Mouse (Mus musculus) neural tube, embryonic 11.5 days (tissue): ENCODE measurements at regions not wholly inside any gene's neighbourhood (a gene's known extent, or its start where the extent isn't known, plus 50 kb on each side); places are given as distances from the start of the nearest gene placed in this dataset.

ENCODE experiments used
- ATAC-seq: fragments of 200-750 bp; cut with Nextera tagmentation; 2 replicates; pipeline ENCODE4 v1.8.0; 2017; ENCODE audit warnings: moderate number of reproducible peaks, mild to moderate bottlenecking, moderate TSS enrichment, moderate library complexity; ENCODE audit not compliant: insufficient read depth, low FRiP score, low TSS enrichment
- DNase-seq: peaks from one replicate; pipeline ENCODE4 v3.0.0-alpha.2; 2015; ENCODE audit warnings: low spot score
- H3K27ac ChIP-seq: fragments of 300-500 bp; sonication (generic); 2 replicates; pipeline ENCODE4 v1.5.1; 2014; ENCODE audit warnings: low read depth, mild to moderate bottlenecking, low read length
- H3K27me3 ChIP-seq: fragments of 300-500 bp; sonication (generic); 2 replicates; pipeline ENCODE4 v1.6.1; 2014; ENCODE audit warnings: mild to moderate bottlenecking, low read length, mixed read lengths; ENCODE audit not compliant: control insufficient read depth, insufficient read depth
- H3K36me3 ChIP-seq: fragments of 300-500 bp; sonication (generic); 2 replicates; pipeline ENCODE4 v1.6.1; 2014; ENCODE audit warnings: mild to moderate bottlenecking, low read length, moderate library complexity, mixed read lengths; ENCODE audit not compliant: control insufficient read depth, insufficient read depth
- H3K4me1 ChIP-seq: fragments of 300-500 bp; sonication (generic); 2 replicates; pipeline ENCODE4 v1.6.1; 2014; ENCODE audit warnings: low read length, mixed read lengths; ENCODE audit not compliant: control insufficient read depth, insufficient read depth
- H3K4me2 ChIP-seq: fragments of 300-500 bp; sonication (generic); 2 replicates; pipeline ENCODE4 v1.6.1; 2014; ENCODE audit warnings: low read depth, mild to moderate bottlenecking, moderate library complexity
- H3K4me3 ChIP-seq: fragments of 300-500 bp; sonication (generic); 2 replicates; pipeline ENCODE4 v1.5.1; 2014; ENCODE audit warnings: low read depth, low read length
- H3K9ac ChIP-seq: fragments of 300-500 bp; sonication (generic); 2 replicates; pipeline ENCODE4 v1.6.1; 2014; ENCODE audit warnings: mild to moderate bottlenecking, low read length
- H3K9me3 ChIP-seq: fragments of 300-500 bp; sonication (generic); 2 replicates; pipeline ENCODE4 v1.6.1; 2016; ENCODE audit warnings: low read length; ENCODE audit not compliant: control insufficient read depth
- WGBS: fragments of 180-500 bp; shearing (Covaris S2); extraction: QIAGEN DNeasy Blood & Tissue Kit; methylation state at CpG from one replicate; pipeline ENCODE4 v1.1.7; 2014; 5-methylcytosine and 5-hydroxymethylcytosine counted together

DNA sequence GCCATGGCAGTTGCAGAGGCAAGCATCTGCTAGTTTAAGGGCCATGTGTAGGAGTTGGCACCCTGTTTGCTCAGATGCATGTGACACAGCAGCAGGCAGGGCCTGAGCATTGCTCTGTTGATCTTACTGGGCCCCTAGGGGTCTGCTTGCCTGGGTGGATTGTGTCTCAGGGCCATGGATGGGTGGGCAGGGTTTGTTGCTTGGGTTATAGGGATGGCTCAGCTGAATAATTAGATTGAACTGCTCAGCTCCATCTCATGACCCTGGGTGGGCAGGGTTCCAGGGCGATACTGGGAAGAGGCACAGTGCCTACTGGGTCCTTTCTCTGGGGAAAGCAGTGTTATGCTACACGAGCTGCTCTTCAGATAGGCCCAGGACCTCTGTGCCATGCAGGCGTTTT, 338.0 kb downstream of the Eipr1 start:
- no peak overlapping the region for H3K9ac ChIP-seq
- H3K36me3 ChIP-seq, result no peaks in the 10 kb centered on the region
- no peak for DNase-seq
- H3K4me1 ChIP-seq, result no peaks in the 10 kb centered on the region
- H3K4me2 ChIP-seq, result no peak overlapping the region
- no peak for ATAC-seq
- H3K4me3 ChIP-seq, result no peak overlapping the region
- 70% methylated on average over 3 of the region's 3 CpGs for WGBS
- no peaks in the 10 kb centered on the region for H3K27me3 ChIP-seq
- H3K9me3 ChIP-seq, result no peaks in the 10 kb centered on the region
- no peak overlapping the region for H3K27ac ChIP-seq

DNA sequence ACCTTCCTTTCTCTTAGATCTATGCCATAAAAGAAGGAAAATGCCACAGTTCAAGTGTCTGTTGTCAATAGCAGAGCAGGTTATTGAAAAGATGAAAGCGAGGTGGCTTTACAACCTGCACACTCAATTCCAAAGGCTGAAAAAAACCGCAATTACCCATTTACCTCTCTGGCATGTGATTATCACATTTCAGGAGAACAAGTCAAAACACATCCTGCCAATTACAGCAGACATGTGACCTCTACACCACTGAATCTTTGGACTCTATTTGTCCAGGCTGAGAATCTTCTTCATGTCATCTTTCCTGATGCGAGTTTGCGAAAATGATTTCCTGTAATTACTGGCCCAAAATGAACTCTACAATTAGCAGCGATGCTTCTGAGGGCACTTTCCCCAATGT, 338.8 kb downstream of the Eipr1 start:
- 82% methylated on average over 5 of the region's 5 CpGs for whole genome bisulfite sequencing
- no peak overlapping the region for H3K27ac ChIP-seq

GRCm38 (mm10) chr12:29095406-29096032, 343.9 kb downstream of the Eipr1 start:
- peaks cover 21% of the 10 kb centered on the region for H3K4me1 ChIP-seq
- DNase-seq, result peak; percentile 52
- no peaks in the 10 kb centered on the region for H3K36me3 ChIP-seq
- peak; percentile 52; the same call in 1 of the 2 replicates for ATAC-seq
- WGBS, result 5% methylated on average over 1 of the region's 1 CpGs
- peak overlapping the region; percentile 87 for H3K27ac ChIP-seq
- H3K9ac ChIP-seq, result no peak overlapping the region
- no peaks in the 10 kb centered on the region for H3K9me3 ChIP-seq
- H3K4me2 ChIP-seq, result no peak overlapping the region
- no peak overlapping the region for H3K4me3 ChIP-seq
- no peaks in the 10 kb centered on the region for H3K27me3 ChIP-seq

More for the DNA sequence above, 338.8 kb downstream of the Eipr1 start:
- no peak overlapping the region for H3K4me2 ChIP-seq
- DNase-seq (no peak), ATAC-seq (no peak)
- no peak overlapping the region for H3K9ac ChIP-seq
- peaks cover 7% of the 10 kb centered on the region for H3K4me1 ChIP-seq
- no peak overlapping the region for H3K4me3 ChIP-seq
- no peaks in the 10 kb centered on the region for H3K9me3 ChIP-seq
- H3K36me3 ChIP-seq, result no peaks in the 10 kb centered on the region
- no peaks in the 10 kb centered on the region for H3K27me3 ChIP-seq

DNA sequence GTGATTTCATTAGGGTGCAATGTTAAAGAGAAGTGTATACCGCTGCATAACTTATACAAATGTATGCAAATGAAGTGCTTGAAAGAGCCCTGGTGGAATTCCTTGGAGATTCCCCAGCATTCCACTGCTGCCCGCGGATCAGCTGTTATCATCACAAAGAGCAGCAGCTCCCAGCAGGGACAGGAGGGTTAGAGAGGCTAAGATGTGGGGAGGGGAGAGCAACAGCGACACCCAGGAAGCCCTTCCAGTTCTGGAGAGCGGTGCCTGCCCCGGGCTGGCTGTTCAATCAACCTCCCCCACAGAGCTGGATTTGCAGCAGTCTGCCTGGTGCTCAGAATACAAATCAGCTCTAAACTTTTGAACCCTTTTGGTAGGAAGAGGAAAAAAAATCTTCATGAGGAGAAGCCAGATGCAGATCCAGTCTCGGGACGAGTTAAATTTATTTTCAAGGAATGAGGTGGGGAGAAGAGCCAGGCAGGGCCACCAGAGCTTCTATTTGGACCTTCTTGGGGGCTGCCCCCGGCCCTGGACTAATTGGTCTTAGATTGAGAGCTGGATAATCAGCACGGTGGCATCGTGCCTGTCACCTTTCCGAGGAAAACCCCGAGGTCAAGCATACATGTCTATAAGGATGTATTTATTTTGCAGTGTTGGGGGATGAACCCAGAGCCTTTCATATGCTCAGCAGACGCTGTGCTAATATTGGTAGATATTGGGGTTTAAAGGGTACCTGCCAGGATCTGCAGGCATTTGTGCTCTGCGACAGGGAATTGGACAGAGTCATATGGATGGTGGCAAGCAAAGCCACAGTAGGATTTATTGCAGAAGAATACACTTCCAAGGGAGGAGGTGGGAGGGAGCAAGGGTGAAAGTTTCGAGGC, 344.7 kb downstream of the Eipr1 start:
- Histone ChIP-seq H3K4me3 (no peak overlapping the region), H3K4me1 (peaks cover 21% of the 10 kb centered on the region), H3K27me3 (no peaks in the 10 kb centered on the region), H3K36me3 (no peaks in the 10 kb centered on the region), H3K9ac (peak overlapping the region; percentile 23), H3K4me2 (peak overlapping the region; percentile 30), H3K9me3 (no peaks in the 10 kb centered on the region), H3K27ac (peak overlapping the region; percentile 87)
- ATAC-seq (peak; percentile 95), DNase-seq (peak; percentile 87)
- WGBS, result 7% methylated on average over 16 of the region's 16 CpGs

- H3K27ac ChIP-seq, result no peak overlapping the region
- H3K9me3 ChIP-seq, result no peaks in the 10 kb centered on the region
- no peak overlapping the region for H3K4me3 ChIP-seq
- H3K9ac ChIP-seq, result no peak overlapping the region
- ATAC-seq (no peak), DNase-seq (no peak)
- WGBS, result 55% methylated on average over 3 of the region's 3 CpGs
- peaks cover 17% of the 10 kb centered on the region for H3K4me1 ChIP-seq
- no peaks in the 10 kb centered on the region for H3K36me3 ChIP-seq
- no peaks in the 10 kb centered on the region for H3K27me3 ChIP-seq
- H3K4me2 ChIP-seq, result no peak overlapping the region
Measured at GRCm38 (mm10) chr12:29100042-29100570, 348.5 kb downstream of the Eipr1 start.

DNA sequence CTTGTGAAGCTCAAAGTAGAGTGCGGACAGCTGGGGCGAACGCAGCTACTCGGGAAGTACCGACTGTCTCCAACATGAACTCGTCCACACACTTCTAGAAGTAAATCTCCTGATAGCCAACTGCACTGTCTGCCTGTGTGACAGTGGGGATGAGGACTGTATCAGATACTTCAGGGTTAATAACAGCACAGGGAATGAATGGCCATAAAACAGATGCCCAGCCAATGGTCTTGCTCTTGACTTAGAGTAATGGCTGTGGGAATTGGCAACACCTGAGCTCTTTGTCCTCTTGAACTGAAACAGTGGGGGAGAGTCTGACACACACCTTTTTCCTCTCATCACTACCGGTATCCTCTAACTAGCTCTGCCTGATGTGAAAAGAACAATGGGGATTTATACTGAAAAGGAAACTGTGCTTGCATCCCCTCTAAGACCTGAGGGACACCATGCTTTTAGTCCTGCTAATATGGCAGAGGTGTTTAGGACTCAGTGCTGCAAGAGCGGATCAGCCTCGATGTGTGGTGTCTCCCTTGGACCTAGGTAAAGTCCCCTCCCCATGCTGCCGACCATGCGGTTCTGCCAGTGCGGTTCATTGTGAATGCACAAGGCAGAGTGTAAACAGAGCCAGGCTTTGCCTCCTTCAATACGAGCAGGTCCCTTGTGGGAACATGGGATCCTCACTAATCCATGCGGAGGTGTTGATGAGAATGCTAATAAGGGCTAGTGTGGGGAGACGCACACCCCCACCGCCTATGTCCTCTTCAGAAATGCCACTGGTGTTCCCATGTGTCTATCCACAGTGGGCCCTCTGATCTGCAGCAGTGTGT, 355.5 kb downstream of the Eipr1 start:
- WGBS, result 80% methylated on average over 16 of the region's 16 CpGs
- ATAC-seq (no peak; the same call in 1 of the 2 replicates), DNase-seq (no peak)
- no peaks in the 10 kb centered on the region for H3K36me3 ChIP-seq
- H3K4me2 ChIP-seq, result no peak overlapping the region
- H3K4me3 ChIP-seq, result no peak overlapping the region
- H3K4me1 ChIP-seq, result peaks cover 5% of the 10 kb centered on the region; the same call in 1 of the 2 replicates
- H3K9ac ChIP-seq, result no peak overlapping the region
- H3K27ac ChIP-seq, result no peak overlapping the region
- no peaks in the 10 kb centered on the region for H3K9me3 ChIP-seq
- no peaks in the 10 kb centered on the region for H3K27me3 ChIP-seq

DNA sequence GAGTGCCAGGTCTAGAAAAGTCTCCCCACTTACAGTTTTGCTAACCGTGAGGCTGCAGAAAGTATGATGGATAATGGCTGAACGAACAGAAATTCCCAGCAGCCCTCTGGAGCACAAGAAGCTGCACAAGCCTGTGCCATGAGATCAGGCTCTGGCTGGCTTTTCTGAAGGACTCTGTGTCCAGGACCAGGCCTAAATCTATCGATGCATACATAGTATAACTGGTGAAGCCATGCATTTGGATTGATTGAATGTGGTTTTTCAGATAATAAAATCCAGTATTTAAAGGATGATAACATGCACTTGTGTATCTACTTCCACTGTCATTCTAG, 356.1 kb downstream of the Eipr1 start:
- Histone ChIP-seq H3K36me3 (no peaks in the 10 kb centered on the region), H3K4me1 (peaks cover 5% of the 10 kb centered on the region; the same call in 1 of the 2 replicates), H3K4me3 (no peak overlapping the region), H3K27me3 (no peaks in the 10 kb centered on the region), H3K4me2 (no peak overlapping the region), H3K27ac (no peak overlapping the region), H3K9me3 (no peaks in the 10 kb centered on the region), H3K9ac (no peak overlapping the region)
- no peak for DNase-seq
- no peak for ATAC-seq
- 77% methylated on average over 3 of the region's 3 CpGs for WGBS

DNA sequence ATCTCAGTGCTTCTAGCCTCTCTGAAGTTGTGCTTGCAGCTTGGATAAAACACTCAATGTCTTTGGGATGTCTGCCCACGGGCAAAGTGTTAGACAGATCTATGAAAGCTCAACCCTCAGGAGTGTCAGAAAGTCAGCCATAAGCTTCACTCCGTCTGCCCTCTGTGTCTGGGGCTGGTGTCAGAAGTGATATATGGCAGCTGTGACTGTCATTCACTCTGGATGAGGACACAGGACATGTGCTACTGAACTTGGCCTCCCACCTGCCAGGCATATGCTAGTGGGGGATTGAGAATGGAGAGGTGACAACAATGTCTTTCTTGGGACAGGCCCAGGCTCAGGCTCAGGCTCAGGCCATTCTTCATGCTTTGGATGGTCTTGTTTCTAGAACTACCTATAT, 366.7 kb downstream of the Eipr1 start:
- ATAC-seq, result no peak
- Histone ChIP-seq H3K4me2 (no peak overlapping the region), H3K4me1 (no peaks in the 10 kb centered on the region; the same call in 1 of the 2 replicates), H3K27me3 (no peaks in the 10 kb centered on the region), H3K9ac (no peak overlapping the region), H3K9me3 (no peaks in the 10 kb centered on the region), H3K27ac (no peak overlapping the region), H3K4me3 (no peak overlapping the region), H3K36me3 (no peaks in the 10 kb centered on the region)
- no peak for DNase-seq
- WGBS, result 62% methylated on average over 2 of the region's 2 CpGs
